Mouse (Mus musculus) T-cell, adult 2 months (primary cell): ENCODE measurements around the gene Elp5.
A peak's percentile ranks its signal among the peaks of the same experiment; 100 is the strongest.

ENCODE experiments used
- DNase-seq: peaks from one replicate; pipeline ENCODE4 v3.0.0; 2022; ENCODE audit warnings: low spot score

Gene Elp5

GRCm38 (mm10) chr11:70014880-70015558 lies 32.7 kb upstream of the Elp5 start, which contains the start of gene Acadvl:
TSS of gene Acadvl (minus strand) at chr11:70015411.
- peak; percentile 72 for DNase-seq

DNA sequence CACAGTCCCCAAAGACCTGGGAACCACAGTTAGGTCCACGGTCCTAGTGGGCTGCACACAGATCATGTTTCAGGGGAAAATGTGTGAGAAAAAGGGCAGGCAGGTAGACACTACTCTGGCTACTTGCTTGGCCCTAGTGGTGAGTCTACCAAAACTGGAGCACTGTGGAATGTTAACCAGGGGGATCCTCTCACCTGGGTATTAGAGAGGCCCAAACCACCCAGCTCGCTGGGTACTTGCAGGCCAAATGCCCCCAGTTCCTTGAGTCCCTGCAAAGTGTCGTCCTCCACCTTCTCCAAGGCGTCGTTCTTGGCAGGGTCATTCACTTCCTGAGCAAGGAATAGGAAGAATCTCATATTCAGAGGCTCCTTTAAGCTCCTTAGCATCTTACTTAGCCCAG lies 31.7 kb upstream of the Elp5 start:
- DNase-seq = no peak

DNA sequence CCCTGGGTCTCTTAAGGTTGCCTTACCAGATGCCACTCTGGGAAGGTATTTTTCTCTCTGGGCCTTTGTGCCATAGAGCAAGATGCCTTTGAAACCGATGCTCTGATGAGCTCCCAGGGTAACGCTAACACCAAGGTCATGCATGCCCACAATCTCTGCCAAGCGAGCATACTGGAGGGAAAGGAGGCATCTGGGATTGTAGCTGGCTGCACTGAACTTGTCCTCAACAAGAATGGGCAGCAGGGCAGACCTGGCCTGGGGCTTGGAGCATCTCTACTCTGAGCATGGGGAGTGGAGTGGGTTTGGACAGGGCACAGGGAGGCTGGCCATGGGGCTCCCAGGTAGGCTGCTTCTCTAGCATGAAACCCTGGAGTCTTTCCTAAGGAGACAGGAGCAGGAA lies 31.1 kb upstream of the Elp5 start:
- DNase-seq = no peak

- no peak for DNase-seq
Observed at GRCm38 (mm10) chr11:70012931-70013330, 30.6 kb upstream of the Elp5 start.

- no peak for DNase-seq
Observed at GRCm38 (mm10) chr11:70010961-70011360, 28.6 kb upstream of the Elp5 start.

- no peak for DNase-seq
Observed at GRCm38 (mm10) chr11:70010548-70010947, 28.2 kb upstream of the Elp5 start.

DNA sequence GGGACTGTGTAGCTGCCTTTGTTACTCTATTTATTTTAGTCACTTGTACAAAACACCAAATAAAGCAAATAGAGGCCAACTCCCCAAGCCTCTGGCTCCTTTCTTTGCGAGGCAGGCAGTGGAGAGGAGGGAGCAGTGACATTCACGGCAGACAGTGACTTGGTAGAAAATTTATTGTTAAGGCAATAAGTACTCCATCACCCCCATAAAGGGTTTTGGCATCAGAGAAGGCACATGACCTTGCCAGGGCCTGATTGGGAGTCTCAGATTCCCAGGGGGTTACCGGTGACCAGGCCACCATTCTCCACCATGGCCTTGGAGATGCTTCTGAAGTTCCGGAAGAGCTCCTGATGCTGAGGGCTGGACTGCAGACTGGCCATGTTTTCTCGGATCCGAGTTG lies 27.7 kb upstream of the Elp5 start:
- no peak for DNase-seq

DNA sequence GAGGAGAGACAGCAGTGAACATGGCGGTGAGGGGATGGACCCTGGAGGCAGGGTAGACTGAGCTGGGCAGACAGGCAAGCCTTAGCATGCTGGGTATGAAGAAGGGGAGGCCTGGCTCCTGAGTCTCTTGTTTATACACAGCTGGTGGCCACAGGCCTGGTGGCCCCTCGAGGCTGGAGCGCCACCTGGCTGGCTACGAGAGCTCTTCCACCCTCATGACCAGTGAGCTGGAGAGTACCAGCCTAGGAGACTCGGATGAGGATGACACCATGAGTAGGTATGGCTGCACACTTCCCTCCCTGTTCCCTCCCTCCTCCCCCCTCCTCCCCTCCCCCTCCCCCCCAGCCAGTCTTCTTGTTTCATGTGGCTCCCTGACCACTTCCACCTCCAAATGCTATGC lies 23.2 kb upstream of the Elp5 start:
- peak; percentile 71 for DNase-seq

- no peak for DNase-seq
Observed at GRCm38 (mm10) chr11:70002471-70002870, 20.2 kb upstream of the Elp5 start.

DNA sequence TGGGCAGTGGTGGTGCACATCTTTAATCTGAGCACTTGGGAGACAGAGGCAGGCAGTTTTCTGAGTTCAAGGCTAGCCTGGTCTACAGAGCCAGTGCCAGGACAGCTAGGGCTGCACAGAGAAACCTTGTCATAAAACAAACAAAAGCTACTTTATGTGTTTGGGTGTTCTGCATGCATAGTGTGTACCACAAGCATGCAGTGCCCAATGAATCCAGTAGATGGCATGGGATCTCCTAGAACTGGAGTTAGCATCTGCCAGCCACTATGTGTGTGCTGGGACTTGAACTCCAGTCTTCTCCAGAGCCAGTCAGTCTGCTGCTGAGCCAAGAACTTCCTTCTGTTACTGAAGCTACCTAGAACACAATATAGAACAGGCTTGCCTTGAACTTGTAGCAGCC lies 19.5 kb upstream of the Elp5 start:
- peak; percentile 69 for DNase-seq

GRCm38 (mm10) chr11:70001159-70001558 lies 18.8 kb upstream of the Elp5 start:
- DNase-seq = no peak

GRCm38 (mm10) chr11:70000396-70000898 lies 18.1 kb upstream of the Elp5 start, which contains the start of gene Dvl2:
TSS of gene Dvl2 (plus strand) at chr11:70000595.
- peak; percentile 88 for DNase-seq

- DNase-seq = no peak
Observed at GRCm38 (mm10) chr11:69999666-70000065, 17.3 kb upstream of the Elp5 start.

- DNase-seq = no peak
Observed at GRCm38 (mm10) chr11:69998567-69999491, 16.5 kb upstream of the Elp5 start.

- peak; percentile 80 for DNase-seq
Observed at GRCm38 (mm10) chr11:69997070-69997509, 14.8 kb upstream of the Elp5 start.

GRCm38 (mm10) chr11:69996161-69997061 lies 14.1 kb upstream of the Elp5 start:
- peak; percentile 48 for DNase-seq

GRCm38 (mm10) chr11:69995391-69995960 lies 13.2 kb upstream of the Elp5 start, which contains the start of gene Phf23:
TSS of gene Phf23 (plus strand) at chr11:69995777.
- DNase-seq = peak; percentile 99

DNA sequence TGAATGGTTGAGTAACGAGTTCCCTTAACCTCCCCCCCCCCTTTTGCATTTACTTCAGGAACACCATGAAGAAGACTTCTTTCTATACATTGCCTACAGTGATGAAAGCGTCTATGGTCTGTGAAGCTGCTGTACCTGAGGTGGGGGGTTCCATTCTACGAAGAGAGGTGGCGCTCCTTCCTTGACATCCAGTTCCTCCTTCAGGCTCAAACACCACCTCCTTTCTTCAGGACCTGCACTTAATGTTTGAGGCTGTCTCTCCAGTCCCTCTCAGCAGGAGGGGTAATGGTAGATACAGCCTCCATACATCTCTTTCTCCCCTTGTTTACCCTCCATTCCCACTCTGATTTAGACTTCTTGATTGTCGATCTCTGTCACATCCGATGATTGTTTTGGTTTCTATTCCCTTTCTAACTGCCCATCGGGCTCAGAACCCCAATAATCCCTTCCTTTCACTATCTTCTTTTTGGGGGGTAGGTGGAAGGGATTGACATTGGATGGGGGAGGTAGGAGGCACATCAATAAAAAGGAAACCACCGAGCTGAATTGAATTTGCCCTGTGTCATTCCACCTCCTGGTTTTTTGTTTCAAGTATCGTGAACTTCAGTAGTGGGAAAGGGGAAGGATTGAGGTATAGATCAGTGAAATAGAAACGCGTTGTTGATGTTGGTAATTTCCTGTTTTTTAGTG lies 12.2 kb upstream of the Elp5 start:
- no peak for DNase-seq

GRCm38 (mm10) chr11:69992932-69993331 lies 10.6 kb upstream of the Elp5 start:
- DNase-seq = no peak

DNA sequence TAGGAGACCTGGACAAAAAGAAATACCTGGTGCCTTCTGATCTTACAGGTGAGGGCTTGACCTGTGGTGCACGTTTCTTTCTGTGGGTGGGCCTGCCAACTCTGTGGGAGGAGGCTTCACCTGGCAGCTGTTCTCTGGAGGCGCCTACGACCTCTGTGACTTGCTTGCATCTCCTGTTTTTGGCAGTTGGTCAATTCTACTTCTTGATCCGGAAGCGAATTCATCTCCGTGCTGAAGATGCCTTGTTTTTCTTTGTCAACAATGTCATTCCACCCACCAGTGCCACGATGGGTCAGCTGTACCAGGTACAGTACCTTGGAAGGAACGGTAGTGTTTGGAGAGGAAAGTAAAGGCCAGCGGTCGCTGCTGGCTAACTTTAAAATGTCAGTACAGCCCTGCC lies 10.1 kb upstream of the Elp5 start:
- DNase-seq = no peak

GRCm38 (mm10) chr11:69991711-69992110 lies 9.4 kb upstream of the Elp5 start:
- DNase-seq = no peak
